Mouse (Mus musculus) c-Kit-positive CD71-negative TER-119-negative erythroid progenitor cells, embryonic 14.5 days (primary cell): Measurements from ENCODE around the gene S1pr3.

Experiments used
- DNase-seq: peaks from one replicate; pipeline ENCODE4 v3.0.0-alpha.2; 2013; ENCODE audit warnings: low read depth

The S1pr3 gene

GRCm38 (mm10) chr13:51446550-51446949, 38.1 kb downstream of the S1pr3 start:
- DNase-seq, result no peak

- no peak for DNase-seq
Observed at GRCm38 (mm10) chr13:51456190-51456878, 47.9 kb downstream of the S1pr3 start.

DNA sequence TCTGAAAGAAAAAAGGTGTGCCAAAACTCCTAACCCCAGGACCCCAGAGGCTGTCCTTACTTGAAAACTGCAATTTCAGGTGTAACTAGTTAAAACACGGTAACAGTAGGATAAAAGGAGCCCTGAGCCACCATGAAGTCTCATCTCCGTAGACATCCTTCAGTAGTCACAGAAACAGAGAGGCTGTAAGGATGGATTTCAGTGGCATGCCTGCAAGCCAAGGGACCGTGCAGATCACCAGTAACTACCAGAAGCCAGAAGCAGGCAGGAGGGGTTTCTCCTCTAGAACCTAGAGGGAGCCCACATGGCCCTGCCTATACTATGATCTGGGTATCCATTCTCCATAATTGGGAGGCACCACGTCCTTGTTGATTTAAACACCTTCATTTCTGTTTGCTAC, 55.9 kb downstream of the S1pr3 start:
- no peak for DNase-seq

DNA sequence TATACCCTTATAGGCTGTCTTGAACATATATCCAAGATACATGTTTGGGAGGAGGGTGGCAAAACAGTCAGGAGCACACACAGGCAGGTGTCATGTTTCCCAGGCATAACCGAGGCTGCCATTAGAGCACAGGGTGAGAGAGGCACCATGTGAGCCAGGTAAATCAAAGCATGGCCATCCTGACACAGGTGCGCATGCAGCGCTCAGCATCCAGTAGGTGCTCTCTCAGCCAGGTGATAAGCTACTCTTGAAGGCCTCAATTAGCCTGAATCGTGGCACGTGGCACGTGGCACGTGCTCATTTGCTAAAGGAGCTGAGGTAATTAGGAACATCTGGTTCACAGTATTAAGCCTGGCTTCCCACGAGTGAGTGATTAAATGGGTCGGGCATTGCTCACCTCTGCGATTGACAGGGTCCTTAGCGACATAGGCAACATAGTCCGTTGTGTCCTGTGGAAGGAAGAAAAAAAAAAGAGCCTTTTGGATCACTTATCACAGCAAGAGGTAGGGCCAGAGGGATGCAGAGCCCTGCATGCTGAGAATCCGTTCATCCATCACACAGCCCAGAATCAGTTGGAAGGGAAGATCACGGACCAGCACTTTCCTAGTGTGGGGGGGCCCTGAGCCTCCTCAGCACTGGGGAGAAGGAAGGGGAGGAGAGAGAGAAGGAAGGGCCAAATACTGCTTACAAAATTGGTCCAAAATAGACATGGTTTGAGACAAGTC, 57.8 kb downstream of the S1pr3 start:
- DNase-seq, result no peak

- no peak for DNase-seq
Observed at GRCm38 (mm10) chr13:51468697-51469250, 60.3 kb downstream of the S1pr3 start.
